Mouse (Mus musculus): ENCODE results near the gene Mt3. TPM values are rescaled to one million over a fixed set of nuclear protein-coding genes. Genes with fewer than 3 reads are reported as not detected.
"Not testable (repeated sequence)": the region's sequence is repeated elsewhere in the genome, so short reads cannot be mapped to it uniquely, and the experiment has no call there.

Mt3 gene
- polyA plus RNA-seq, 1 experiment, result 1.6 TPM

DNA sequence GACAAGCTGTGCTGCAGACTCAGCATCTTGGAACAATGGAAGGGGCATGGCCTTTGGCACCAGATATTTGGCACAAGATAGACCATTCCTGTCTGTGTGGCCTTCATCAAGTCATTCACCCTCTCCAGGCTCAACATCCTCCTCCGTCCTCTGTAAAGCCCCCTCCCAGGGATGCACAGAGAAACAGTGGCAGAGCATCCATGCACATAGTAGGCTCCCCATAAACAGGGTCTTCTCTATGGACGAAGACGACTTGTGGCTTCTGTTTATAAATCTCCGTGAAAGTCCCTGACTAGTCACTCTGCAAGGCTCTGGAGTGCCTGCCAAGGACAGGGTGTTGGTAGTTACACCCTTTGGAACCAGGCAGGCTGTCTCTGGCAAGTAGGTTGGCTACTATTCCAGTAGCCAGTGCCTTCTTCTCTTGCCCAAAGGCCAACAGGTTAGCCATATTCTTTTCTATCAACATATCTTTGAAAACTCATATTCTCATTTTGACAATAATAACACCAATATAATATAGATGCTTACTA, 12.1 kb upstream of the Mt3 start:
- TF ChIP-seq POLR2A (IDR thresholded peaks at IDR 0.05; ENCODE audit: borderline replicate concordance, extremely low read depth, low read depth, low read length), result no peak
- TF ChIP-seq CTCF (IDR thresholded peaks at IDR 0.05; ENCODE audit: insufficient read depth, low read length), result no peak
- no peak for DNase-seq
- WGBS, result 70% methylated on average over 4 of the region's 4 CpGs
- Histone ChIP-seq H3K4me1 (ENCODE audit: control insufficient read depth, insufficient read depth, low read length) (no peaks in the 10 kb centered on the region), H3K4me3 (replicated peaks; ENCODE audit: extremely low read depth, low read depth, low read length) (no peak overlapping the region)

- no peak for DNase-seq
- no peak overlapping the region for H3K4me3 ChIP-seq (replicated peaks; ENCODE audit: extremely low read depth, low read depth, low read length)
- WGBS, result 26% methylated on average over 5 of the region's 5 CpGs
- no peaks in the 10 kb centered on the region; the same call in 1 of the 2 replicates for H3K4me1 ChIP-seq (ENCODE audit: control insufficient read depth, insufficient read depth, low read length)
- TF ChIP-seq POLR2A (IDR thresholded peaks at IDR 0.05; ENCODE audit: borderline replicate concordance, extremely low read depth, low read depth, low read length), result no peak
- no peak for TF ChIP-seq CTCF (IDR thresholded peaks at IDR 0.05; ENCODE audit: insufficient read depth, low read length)
These were observed 4.2 kb upstream of the Mt3 start for GRCm38 (mm10) chr8:94148236-94148635.

DNA sequence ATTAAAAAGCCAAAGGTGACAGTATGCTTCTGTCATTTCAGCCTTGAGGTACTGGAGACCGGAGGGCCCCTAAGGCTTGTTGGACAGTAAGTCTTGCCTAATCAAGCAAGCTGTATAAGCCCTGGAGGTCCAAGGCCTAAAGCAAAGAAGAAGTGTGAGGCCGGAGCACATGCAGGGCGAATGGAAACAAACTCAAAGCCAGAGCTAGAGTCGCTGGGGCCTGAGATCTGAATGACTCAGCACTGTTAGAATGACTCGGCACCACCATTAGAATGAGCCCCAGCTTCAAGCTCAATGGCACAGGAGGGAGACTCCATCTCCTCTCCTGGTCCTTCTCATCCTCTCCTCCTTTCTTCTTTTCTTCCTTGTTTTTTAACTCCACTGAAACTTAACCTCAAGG, 1.5 kb upstream of the Mt3 start:
- no peaks in the 10 kb centered on the region; the same call in 1 of the 2 replicates for H3K4me1 ChIP-seq (ENCODE audit: control insufficient read depth, insufficient read depth, low read length)
- H3K4me3 ChIP-seq (replicated peaks; ENCODE audit: extremely low read depth, low read depth, low read length), result no peak overlapping the region
- DNase-seq, result no peak
- TF ChIP-seq CTCF (IDR thresholded peaks at IDR 0.05; ENCODE audit: insufficient read depth, low read length) (no peak), POLR2A (IDR thresholded peaks at IDR 0.05; ENCODE audit: borderline replicate concordance, extremely low read depth, low read depth, low read length) (no peak)
- 63% methylated on average over 5 of the region's 5 CpGs for WGBS

DNA sequence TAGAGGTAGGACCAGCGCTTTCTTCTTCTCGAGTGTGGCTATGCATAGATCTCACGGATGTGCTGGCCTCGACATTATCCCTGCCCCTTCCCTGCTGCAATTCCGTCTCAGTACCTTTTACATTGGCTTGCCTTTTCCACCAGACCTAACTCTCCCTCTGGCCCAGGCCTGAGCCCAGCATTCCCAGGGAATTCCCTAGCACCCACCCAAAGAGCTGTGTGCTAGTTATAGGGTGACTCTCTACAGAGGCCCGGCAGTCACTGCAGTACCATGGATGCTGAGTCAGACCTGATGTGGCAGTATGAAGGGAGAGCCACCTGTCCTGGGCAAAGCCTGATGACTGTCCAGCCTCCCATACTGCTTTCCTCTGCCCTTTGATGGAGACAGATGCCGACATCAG, 1.0 kb downstream of the Mt3 start:
- no peak for TF ChIP-seq CTCF (IDR thresholded peaks at IDR 0.05; ENCODE audit: insufficient read depth, low read length)
- no peak for TF ChIP-seq POLR2A (IDR thresholded peaks at IDR 0.05; ENCODE audit: borderline replicate concordance, extremely low read depth, low read depth, low read length)
- 41% methylated on average over 7 of the region's 7 CpGs for WGBS
- no peak for DNase-seq
- Histone ChIP-seq H3K4me1 (ENCODE audit: control insufficient read depth, insufficient read depth, low read length) (no peaks in the 10 kb centered on the region), H3K4me3 (replicated peaks; ENCODE audit: extremely low read depth, low read depth, low read length) (no peak overlapping the region)

GRCm38 (mm10) chr8:94154537-94154936, 2.1 kb downstream of the Mt3 start:
- no peak for TF ChIP-seq POLR2A (IDR thresholded peaks at IDR 0.05; ENCODE audit: borderline replicate concordance, extremely low read depth, low read depth, low read length)
- TF ChIP-seq CTCF (IDR thresholded peaks at IDR 0.05; ENCODE audit: insufficient read depth, low read length), result no peak
- no peaks in the 10 kb centered on the region for H3K4me1 ChIP-seq (ENCODE audit: control insufficient read depth, insufficient read depth, low read length)
- H3K4me3 ChIP-seq (replicated peaks; ENCODE audit: extremely low read depth, low read depth, low read length), result no peak overlapping the region
- DNase-seq, result no peak
- WGBS, result 43% methylated on average over 6 of the region's 6 CpGs

GRCm38 (mm10) chr8:94156092-94156491, 3.7 kb downstream of the Mt3 start:
- TF ChIP-seq POLR2A (IDR thresholded peaks at IDR 0.05; ENCODE audit: borderline replicate concordance, extremely low read depth, low read depth, low read length) (no peak), CTCF (IDR thresholded peaks at IDR 0.05; ENCODE audit: insufficient read depth, low read length) (no peak)
- Histone ChIP-seq H3K4me3 (replicated peaks; ENCODE audit: extremely low read depth, low read depth, low read length) (no peak overlapping the region), H3K4me1 (ENCODE audit: control insufficient read depth, insufficient read depth, low read length) (no peaks in the 10 kb centered on the region)
- no peak for DNase-seq
- WGBS, result 48% methylated on average over 4 of the region's 4 CpGs

GRCm38 (mm10) chr8:94165772-94166171, 13.4 kb downstream of the Mt3 start:
- DNase-seq; H3K4me1 ChIP-seq (ENCODE audit: control insufficient read depth, insufficient read depth, low read length): not testable (repeated sequence)
- 73% methylated on average over 8 of the region's 8 CpGs for WGBS

GRCm38 (mm10) chr8:94167244-94167643, 14.8 kb downstream of the Mt3 start:
- WGBS, result 5% methylated on average over 6 of the region's 6 CpGs
- peak; percentile 95 for DNase-seq
- Histone ChIP-seq H3K4me1 (ENCODE audit: control insufficient read depth, insufficient read depth, low read length) (peaks cover 8% of the 10 kb centered on the region), H3K4me3 (replicated peaks; ENCODE audit: extremely low read depth, low read depth, low read length) (no peak overlapping the region)
- peak; percentile 89 for TF ChIP-seq CTCF (IDR thresholded peaks at IDR 0.05; ENCODE audit: insufficient read depth, low read length)
- TF ChIP-seq POLR2A (IDR thresholded peaks at IDR 0.05; ENCODE audit: borderline replicate concordance, extremely low read depth, low read depth, low read length), result no peak

More at GRCm38 (mm10) chr8:94165772-94166171, 13.4 kb downstream of the Mt3 start:
- H3K4me3 ChIP-seq (replicated peaks; ENCODE audit: extremely low read depth, low read depth, low read length), result not testable (repeated sequence)

DNA sequence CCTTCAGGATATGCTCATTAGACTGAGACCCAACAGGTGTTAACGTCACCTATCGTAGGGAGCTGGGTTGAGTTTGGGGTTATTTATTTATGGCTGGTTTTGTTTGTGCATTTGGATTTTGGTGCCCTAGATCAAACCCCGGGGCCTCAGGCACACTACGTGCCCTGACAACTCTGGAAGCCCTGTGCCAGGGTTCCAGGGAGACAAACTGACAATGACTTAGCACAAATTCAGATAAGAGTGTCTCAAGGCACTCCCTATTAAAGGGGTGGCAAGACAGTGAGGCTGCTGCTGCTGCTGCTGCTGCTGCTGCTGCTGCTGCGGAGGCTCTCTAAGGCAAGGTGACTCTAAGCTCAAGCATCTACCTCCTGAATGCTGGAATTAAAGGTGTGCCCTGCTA, 17.1 kb downstream of the Mt3 start:
- 95% methylated on average over 5 of the region's 5 CpGs for WGBS
- Histone ChIP-seq H3K4me1 (ENCODE audit: control insufficient read depth, insufficient read depth, low read length) (peaks cover 12% of the 10 kb centered on the region), H3K4me3 (replicated peaks; ENCODE audit: extremely low read depth, low read depth, low read length) (no peak overlapping the region)
- no peak for DNase-seq
- TF ChIP-seq POLR2A (IDR thresholded peaks at IDR 0.05; ENCODE audit: borderline replicate concordance, extremely low read depth, low read depth, low read length), result no peak
- TF ChIP-seq CTCF (IDR thresholded peaks at IDR 0.05; ENCODE audit: insufficient read depth, low read length), result no peak

- TF ChIP-seq CTCF (IDR thresholded peaks at IDR 0.05; ENCODE audit: insufficient read depth, low read length) (no peak), POLR2A (IDR thresholded peaks at IDR 0.05; ENCODE audit: borderline replicate concordance, extremely low read depth, low read depth, low read length) (no peak)
- peaks cover 12% of the 10 kb centered on the region for H3K4me1 ChIP-seq (ENCODE audit: control insufficient read depth, insufficient read depth, low read length)
- H3K4me3 ChIP-seq (replicated peaks; ENCODE audit: extremely low read depth, low read depth, low read length), result peak overlapping the region; percentile 2
- 20% methylated on average over 10 of the region's 10 CpGs for WGBS
- no peak for DNase-seq
These were observed 18.9 kb downstream of the Mt3 start for GRCm38 (mm10) chr8:94171321-94171755.

Measured in lung, adult 2 months (tissue).